Mouse (Mus musculus): ENCODE measurements around the gene Alg2. TPM values are rescaled to one million over a fixed set of nuclear protein-coding genes. Genes with fewer than 3 reads are reported as not detected.

Alg2 gene
- 44.6 and 74.7 TPM in 2 replicates for polyA plus RNA-seq (2014; fragmentation: Nextera tagmentation; extraction: Ambion mirVana)

DNA sequence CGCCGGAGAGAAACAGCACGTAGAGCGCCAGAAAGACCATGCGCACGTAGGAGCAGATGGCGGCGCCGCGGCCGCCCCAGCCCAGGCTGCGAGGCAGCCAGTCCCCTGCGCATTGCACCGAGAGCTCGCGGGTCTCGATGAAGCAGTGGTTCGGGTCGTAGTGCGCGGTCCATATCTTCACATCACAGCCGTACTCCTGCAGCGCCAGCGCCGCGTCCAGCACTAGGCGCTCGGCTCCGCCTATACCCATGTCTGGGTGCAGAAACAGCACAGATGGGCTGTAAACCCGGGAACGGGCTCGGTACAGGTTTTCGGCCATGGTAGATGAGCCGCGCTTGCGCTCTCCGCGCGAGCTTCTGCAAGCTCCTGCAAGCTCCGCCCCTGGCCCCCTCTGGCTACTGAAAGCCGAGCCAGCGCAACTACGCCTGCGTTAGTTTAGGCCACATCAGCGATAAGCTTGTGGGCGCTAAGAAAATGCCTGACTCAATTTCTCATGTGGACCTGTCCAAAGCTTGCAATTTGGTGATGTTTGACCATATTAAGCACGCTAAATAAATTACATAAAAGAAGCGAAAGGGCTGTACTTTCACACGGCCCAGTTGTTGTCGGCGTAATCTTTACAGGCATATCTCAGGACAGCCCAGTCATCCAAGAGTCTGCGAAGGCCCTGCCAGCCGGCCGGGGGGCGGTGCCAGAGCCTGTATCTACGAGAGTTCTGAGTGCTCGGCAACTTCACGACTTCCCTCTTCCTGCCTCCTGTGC, at the start of gene Alg2, which contains the start of gene Sec61b:
TSS of gene Alg2 (minus strand) at position 366 of the 762 bp plus-strand sequence.
TSS of gene Sec61b (plus strand) at position 691 of the 762 bp plus-strand sequence.
- peak; percentile 97 for ATAC-seq (ENCODE audit: low FRiP score, low TSS enrichment)
- peak within 1 kb of the TSS; percentile 85 for H3K27ac ChIP-seq (ENCODE audit: low read depth, low read length)
- peaks cover 61% of the 10 kb centered on the region for H3K36me3 ChIP-seq (ENCODE audit: control insufficient read depth, insufficient read depth, low read length)
- under 1% methylated on average over 58 of the region's 58 CpGs for WGBS
- peak within 1 kb of the TSS; percentile 63 for H3K4me3 ChIP-seq (ENCODE audit: low read length)
- H3K9me3 ChIP-seq (ENCODE audit: control insufficient read depth, low read length): no peaks in the 10 kb centered on the region
- H3K4me1 ChIP-seq (ENCODE audit: control insufficient read depth, insufficient read depth, low read length): peaks cover 14% of the 10 kb centered on the region
- H3K27me3 ChIP-seq (ENCODE audit: control insufficient read depth, insufficient read depth, low read length): no peaks in the 10 kb centered on the region
- H3K9ac ChIP-seq (ENCODE audit: low read depth, low read length): peak within 1 kb of the TSS; percentile 71
- peak within 1 kb of the TSS; percentile 77 for H3K4me2 ChIP-seq (replicated peaks; ENCODE audit: low read depth, low read length)

- no peak for ATAC-seq (ENCODE audit: low FRiP score, low TSS enrichment)
- Histone ChIP-seq H3K9ac (ENCODE audit: low read depth, low read length) (no peak overlapping the region), H3K9me3 (ENCODE audit: control insufficient read depth, low read length) (no peaks in the 10 kb centered on the region), H3K4me1 (ENCODE audit: control insufficient read depth, insufficient read depth, low read length) (no peaks in the 10 kb centered on the region), H3K27me3 (ENCODE audit: control insufficient read depth, insufficient read depth, low read length) (no peaks in the 10 kb centered on the region), H3K36me3 (ENCODE audit: control insufficient read depth, insufficient read depth, low read length) (no peaks in the 10 kb centered on the region), H3K4me2 (replicated peaks; ENCODE audit: low read depth, low read length) (no peak overlapping the region), H3K27ac (ENCODE audit: low read depth, low read length) (no peak overlapping the region), H3K4me3 (ENCODE audit: low read length) (no peak overlapping the region)
- 82% methylated on average over 6 of the region's 6 CpGs for WGBS
Measured at GRCm38 (mm10) chr4:47521884-47522605, 47.9 kb upstream of the Alg2 start.

DNA sequence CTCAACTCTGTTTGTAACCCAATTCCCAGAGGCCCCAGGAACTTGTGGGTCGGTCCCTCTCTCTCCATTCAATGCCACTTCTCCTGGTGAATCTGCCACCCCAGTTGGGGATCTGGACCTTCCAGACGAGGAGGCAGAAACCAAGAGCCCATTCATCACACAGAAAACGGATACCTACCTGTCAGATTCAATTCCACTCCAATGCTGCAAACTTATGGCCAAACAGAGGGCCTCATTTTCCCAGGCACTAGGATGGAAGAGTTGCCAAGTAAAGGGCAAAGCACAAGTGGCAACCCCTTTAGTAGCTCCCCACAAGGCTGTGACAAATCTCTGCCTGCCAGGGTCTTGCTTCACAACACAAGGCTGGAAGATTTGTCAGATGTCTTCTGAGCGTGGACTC, 45.9 kb upstream of the Alg2 start:
- Histone ChIP-seq H3K4me3 (ENCODE audit: low read length) (no peak overlapping the region), H3K27ac (ENCODE audit: low read depth, low read length) (no peak overlapping the region), H3K4me1 (ENCODE audit: control insufficient read depth, insufficient read depth, low read length) (no peaks in the 10 kb centered on the region), H3K36me3 (ENCODE audit: control insufficient read depth, insufficient read depth, low read length) (no peaks in the 10 kb centered on the region), H3K9me3 (ENCODE audit: control insufficient read depth, low read length) (no peaks in the 10 kb centered on the region), H3K9ac (ENCODE audit: low read depth, low read length) (no peak overlapping the region), H3K4me2 (replicated peaks; ENCODE audit: low read depth, low read length) (no peak overlapping the region), H3K27me3 (ENCODE audit: control insufficient read depth, insufficient read depth, low read length) (no peaks in the 10 kb centered on the region)
- no peak for ATAC-seq (ENCODE audit: low FRiP score, low TSS enrichment)
- 51% methylated on average over 4 of the region's 4 CpGs for WGBS

- H3K27ac ChIP-seq (ENCODE audit: low read depth, low read length): no peak overlapping the region
- H3K4me3 ChIP-seq (ENCODE audit: low read length): no peak overlapping the region
- no peaks in the 10 kb centered on the region for H3K27me3 ChIP-seq (ENCODE audit: control insufficient read depth, insufficient read depth, low read length)
- no peak for ATAC-seq (ENCODE audit: low FRiP score, low TSS enrichment)
- H3K36me3 ChIP-seq (ENCODE audit: control insufficient read depth, insufficient read depth, low read length): no peaks in the 10 kb centered on the region
- H3K9ac ChIP-seq (ENCODE audit: low read depth, low read length): no peak overlapping the region
- H3K4me2 ChIP-seq (replicated peaks; ENCODE audit: low read depth, low read length): no peak overlapping the region
- WGBS: 60% methylated on average over 12 of the region's 12 CpGs
- H3K9me3 ChIP-seq (ENCODE audit: control insufficient read depth, low read length): no peaks in the 10 kb centered on the region
- H3K4me1 ChIP-seq (ENCODE audit: control insufficient read depth, insufficient read depth, low read length): no peaks in the 10 kb centered on the region
Measured at GRCm38 (mm10) chr4:47518551-47519181, 44.5 kb upstream of the Alg2 start.

GRCm38 (mm10) chr4:47504841-47505517, 30.8 kb upstream of the Alg2 start:
- no peak for ATAC-seq (ENCODE audit: low FRiP score, low TSS enrichment)

GRCm38 (mm10) chr4:47503045-47503444, 28.9 kb upstream of the Alg2 start:
- WGBS: 85% methylated on average over 6 of the region's 6 CpGs

More at GRCm38 (mm10) chr4:47504841-47505517, 30.8 kb upstream of the Alg2 start:
- Histone ChIP-seq H3K27ac (ENCODE audit: low read depth, low read length) (no peak overlapping the region), H3K4me1 (ENCODE audit: control insufficient read depth, insufficient read depth, low read length) (no peaks in the 10 kb centered on the region), H3K36me3 (ENCODE audit: control insufficient read depth, insufficient read depth, low read length) (no peaks in the 10 kb centered on the region), H3K4me2 (replicated peaks; ENCODE audit: low read depth, low read length) (no peak overlapping the region), H3K4me3 (ENCODE audit: low read length) (no peak overlapping the region), H3K9ac (ENCODE audit: low read depth, low read length) (no peak overlapping the region), H3K9me3 (ENCODE audit: control insufficient read depth, low read length) (no peaks in the 10 kb centered on the region), H3K27me3 (ENCODE audit: control insufficient read depth, insufficient read depth, low read length) (no peaks in the 10 kb centered on the region)
- 68% methylated on average over 10 of the region's 10 CpGs for WGBS

GRCm38 (mm10) chr4:47502546-47502971, 28.4 kb upstream of the Alg2 start:
- H3K27me3 ChIP-seq (ENCODE audit: control insufficient read depth, insufficient read depth, low read length): no peaks in the 10 kb centered on the region
- H3K4me1 ChIP-seq (ENCODE audit: control insufficient read depth, insufficient read depth, low read length): no peaks in the 10 kb centered on the region
- no peaks in the 10 kb centered on the region for H3K36me3 ChIP-seq (ENCODE audit: control insufficient read depth, insufficient read depth, low read length)
- no peaks in the 10 kb centered on the region for H3K9me3 ChIP-seq (ENCODE audit: control insufficient read depth, low read length)
- no peak overlapping the region for H3K9ac ChIP-seq (ENCODE audit: low read depth, low read length)
- no peak overlapping the region for H3K4me3 ChIP-seq (ENCODE audit: low read length)
- no peak overlapping the region for H3K4me2 ChIP-seq (replicated peaks; ENCODE audit: low read depth, low read length)
- ATAC-seq (ENCODE audit: low FRiP score, low TSS enrichment): no peak; the same call in 1 of the 2 replicates
- 35% methylated on average over 4 of the region's 4 CpGs for WGBS
- H3K27ac ChIP-seq (ENCODE audit: low read depth, low read length): no peak overlapping the region

More at GRCm38 (mm10) chr4:47503045-47503444, 28.9 kb upstream of the Alg2 start:
- no peak overlapping the region for H3K9ac ChIP-seq (ENCODE audit: low read depth, low read length)
- no peaks in the 10 kb centered on the region for H3K4me1 ChIP-seq (ENCODE audit: control insufficient read depth, insufficient read depth, low read length)
- H3K36me3 ChIP-seq (ENCODE audit: control insufficient read depth, insufficient read depth, low read length): no peaks in the 10 kb centered on the region
- no peak overlapping the region for H3K27ac ChIP-seq (ENCODE audit: low read depth, low read length)
- no peaks in the 10 kb centered on the region for H3K27me3 ChIP-seq (ENCODE audit: control insufficient read depth, insufficient read depth, low read length)
- no peak for ATAC-seq (ENCODE audit: low FRiP score, low TSS enrichment)
- no peaks in the 10 kb centered on the region for H3K9me3 ChIP-seq (ENCODE audit: control insufficient read depth, low read length)
- H3K4me2 ChIP-seq (replicated peaks; ENCODE audit: low read depth, low read length): no peak overlapping the region
- no peak overlapping the region for H3K4me3 ChIP-seq (ENCODE audit: low read length)

DNA sequence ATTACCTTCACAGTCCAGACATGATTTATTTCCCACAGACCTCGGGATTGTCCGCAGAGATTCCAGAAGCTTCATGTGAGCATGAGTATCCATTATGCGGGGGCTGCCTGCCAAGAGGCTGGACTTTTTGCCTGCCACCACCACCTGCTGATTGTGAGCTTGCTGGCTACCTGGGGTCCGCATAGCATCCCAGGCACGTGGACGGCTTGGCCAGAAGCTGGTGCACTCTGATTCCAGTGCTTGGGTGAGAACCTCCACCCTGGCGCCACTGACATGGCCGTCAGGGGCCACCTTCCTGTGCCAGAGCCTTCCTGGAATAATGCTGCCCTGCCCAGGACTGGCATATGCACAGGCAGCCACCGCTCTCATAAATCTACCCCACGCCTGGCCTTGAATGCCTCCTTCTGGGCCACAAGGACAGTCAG, 25.0 kb upstream of the Alg2 start:
- WGBS: 74% methylated on average over 10 of the region's 10 CpGs
- no peak for ATAC-seq (ENCODE audit: low FRiP score, low TSS enrichment)

More for the DNA sequence above, 25.0 kb upstream of the Alg2 start:
- H3K4me3 ChIP-seq (ENCODE audit: low read length): no peak overlapping the region
- H3K4me1 ChIP-seq (ENCODE audit: control insufficient read depth, insufficient read depth, low read length): no peaks in the 10 kb centered on the region
- no peak overlapping the region for H3K9ac ChIP-seq (ENCODE audit: low read depth, low read length)
- H3K27ac ChIP-seq (ENCODE audit: low read depth, low read length): no peak overlapping the region
- H3K36me3 ChIP-seq (ENCODE audit: control insufficient read depth, insufficient read depth, low read length): no peaks in the 10 kb centered on the region
- H3K9me3 ChIP-seq (ENCODE audit: control insufficient read depth, low read length): no peaks in the 10 kb centered on the region
- no peaks in the 10 kb centered on the region for H3K27me3 ChIP-seq (ENCODE audit: control insufficient read depth, insufficient read depth, low read length)
- H3K4me2 ChIP-seq (replicated peaks; ENCODE audit: low read depth, low read length): no peak overlapping the region
